Mouse (Mus musculus): ENCODE data around the gene Tesk1. TPM values are rescaled to one million over a fixed set of nuclear protein-coding genes. Genes with fewer than 3 reads are reported as not detected.

Gene Tesk1
- total RNA-seq (2023), result 39.7 TPM

DNA sequence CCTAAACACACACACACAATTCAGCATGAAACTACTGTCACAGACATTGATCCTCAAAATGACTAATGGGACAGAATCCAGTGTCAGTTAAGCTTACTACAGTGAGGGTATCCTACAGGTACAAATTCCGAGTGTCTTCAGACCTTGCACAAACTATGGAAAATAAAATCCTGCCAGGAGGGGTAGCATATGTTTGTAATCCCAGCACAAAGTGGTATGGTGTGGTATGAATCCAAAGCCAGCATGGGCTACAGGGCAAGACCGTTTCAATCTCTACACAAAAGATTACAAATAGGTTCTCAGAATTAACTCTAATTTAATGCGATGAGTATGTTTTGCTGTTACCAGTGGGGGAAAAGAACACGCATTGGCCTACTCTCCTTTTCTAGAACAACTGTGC lies at the start of gene Tesk1:
TSS of gene Tesk1 (plus strand) at position 301 of the 400 bp plus-strand sequence.

DNA sequence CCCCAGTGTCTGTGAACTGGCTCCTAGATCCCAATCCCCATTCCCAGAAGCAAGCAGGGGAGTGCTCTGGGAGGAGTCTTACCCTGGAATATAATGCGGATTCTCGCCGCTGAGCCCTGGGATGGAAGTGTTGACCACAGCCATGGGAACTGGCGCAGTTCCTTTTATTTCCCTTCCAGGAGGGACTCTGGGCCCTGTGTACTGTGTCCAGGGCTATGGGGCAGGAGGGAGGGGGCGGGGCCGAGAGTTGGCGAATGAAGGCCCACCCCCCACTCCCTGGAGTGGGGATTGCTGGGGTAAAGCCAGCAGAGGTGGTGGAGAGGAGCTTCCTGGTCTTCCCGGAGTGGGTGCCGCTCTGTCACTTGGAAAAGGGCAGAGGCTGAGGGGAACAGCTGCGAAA lies 12.8 kb upstream of the Tesk1 start, which contains the start of gene Fam166b:
TSS of gene Fam166b (minus strand) at position 189 of the 400 bp plus-strand sequence.

DNA sequence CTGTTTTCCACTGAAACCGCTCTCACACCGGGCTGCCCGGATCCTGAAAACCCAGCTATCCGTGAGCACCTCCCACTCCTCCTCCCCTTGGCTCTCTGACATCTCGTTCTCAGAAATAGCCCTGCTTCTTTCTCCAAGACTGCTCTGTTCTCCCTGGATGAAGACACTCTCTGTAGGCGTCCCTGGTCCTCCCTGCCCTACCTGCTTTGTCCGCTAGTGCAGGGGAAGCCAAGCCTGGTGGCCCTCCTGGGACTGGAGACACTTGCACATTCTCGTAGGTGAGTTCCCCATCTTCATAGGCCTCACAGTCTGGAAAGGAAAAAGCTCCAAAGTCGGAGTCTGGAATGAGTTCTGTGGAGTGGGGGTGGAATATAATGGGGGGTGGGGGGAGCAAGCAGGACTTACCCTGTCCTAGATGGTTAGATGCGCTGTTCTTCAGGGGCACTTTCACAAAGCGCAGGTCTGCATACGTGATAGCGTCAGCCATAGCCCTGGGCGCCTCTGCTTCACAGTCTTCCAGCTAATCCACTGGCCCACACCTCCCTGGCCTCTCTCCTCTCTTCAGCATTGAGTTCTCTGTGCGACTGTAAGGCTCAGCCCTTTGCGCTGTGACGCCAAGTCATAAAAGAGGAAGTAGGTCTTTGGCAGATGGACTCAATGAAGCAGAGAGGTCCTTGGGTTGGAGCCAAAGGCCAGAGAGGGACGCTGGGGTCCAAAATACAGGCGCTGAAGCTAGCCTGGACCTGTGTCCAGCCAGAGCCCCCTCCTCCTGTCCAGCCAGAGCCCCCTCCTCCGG lies 12.5 kb downstream of the Tesk1 start, which contains the start of gene Cd72:
TSS of gene Cd72 (minus strand) at position 588 of the 796 bp plus-strand sequence.

GRCm38 (mm10) chr4:43483535-43484091 lies 41.9 kb downstream of the Tesk1 start, which contains the start of gene Sit1:
TSS of gene Sit1 (minus strand) at chr4:43483734.

DNA sequence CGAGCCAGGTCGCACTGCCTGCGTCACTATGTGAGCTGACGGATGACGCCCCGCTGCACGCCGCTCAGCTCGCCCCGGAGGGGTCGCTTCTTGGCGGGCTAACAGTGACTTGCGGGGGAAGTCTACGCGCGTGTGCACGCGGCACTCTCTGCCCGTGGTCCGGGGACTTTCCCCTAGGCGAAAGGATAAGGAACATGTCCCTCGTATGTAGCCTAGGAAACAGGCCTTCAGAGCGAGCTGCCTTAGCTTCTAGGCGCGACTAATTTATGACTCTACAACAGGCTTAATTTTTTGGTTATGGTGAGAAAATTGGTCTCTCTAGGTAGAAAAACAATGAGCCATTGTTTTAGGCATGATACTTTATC lies 51.1 kb downstream of the Tesk1 start, which contains the start of gene Ccdc107:
TSS of gene Ccdc107 (plus strand) at position 80 of the 365 bp plus-strand sequence.

Other genes starting within 250 kb of the Tesk1 start
- not detected for gene Atp8b5, start 174.8 kb upstream of the Tesk1 start, total RNA-seq (2023)
- not detected for gene Rusc2, start 60.0 kb upstream of the Tesk1 start, total RNA-seq (2023)
- gene Fam166b, start 12.8 kb upstream of the Tesk1 start, total RNA-seq (2023), result not detected
- gene Cd72, start 12.7 kb downstream of the Tesk1 start, total RNA-seq (2023), result 73.2 TPM
- 52.7 TPM for gene Sit1, start 41.8 kb downstream of the Tesk1 start, total RNA-seq (2023)
- 26.8 TPM for gene Ccdc107, start 51.0 kb downstream of the Tesk1 start, total RNA-seq (2023)
- not detected for gene Arhgef39, start 57.8 kb downstream of the Tesk1 start, total RNA-seq (2023)
- not detected for gene Car9, start 65.0 kb downstream of the Tesk1 start, total RNA-seq (2023)
- gene Tpm2, start 81.8 kb downstream of the Tesk1 start, total RNA-seq (2023), result not detected
- gene Creb3, start 120.4 kb downstream of the Tesk1 start, total RNA-seq (2023), result 59.4 TPM
- 286 TPM for gene Tln1, start 120.8 kb downstream of the Tesk1 start, total RNA-seq (2023)
- gene Rgp1, start 136.8 kb downstream of the Tesk1 start, total RNA-seq (2023), result 54.6 TPM
- gene Gba2, start 136.9 kb downstream of the Tesk1 start, total RNA-seq (2023), result 29.9 TPM
- gene Msmp, start 142.6 kb downstream of the Tesk1 start, total RNA-seq (2023), result not detected
- gene Npr2, start 190.0 kb downstream of the Tesk1 start, total RNA-seq (2023), result 0.24 TPM
- gene Spag8, start 211.7 kb downstream of the Tesk1 start, total RNA-seq (2023), result not detected
- 16.0 TPM for gene Hint2, start 214.5 kb downstream of the Tesk1 start, total RNA-seq (2023)
- 2.0 TPM for gene Tmem8b, start 227.0 kb downstream of the Tesk1 start, total RNA-seq (2023)
- gene Fam221b, start 227.2 kb downstream of the Tesk1 start, total RNA-seq (2023), result not detected